Mouse (Mus musculus) spleen, adult 2 months (tissue): ENCODE measurements at regions not wholly inside any gene's neighbourhood (a gene's known extent, or its start where the extent isn't known, plus 50 kb on each side); places are given as distances from the start of the nearest gene placed in this dataset.

Source experiments
- CTCF ChIP-seq: fragments of 200-500 bp; IDR thresholded peaks from 2 replicates; pipeline ENCODE4 v1.5.1; 2011; ENCODE audit warnings: mild to moderate bottlenecking, inconsistent platforms; ENCODE audit not compliant: insufficient read depth, insufficient read length, insufficient replicate concordance; ENCODE audit errors: extremely low read depth
- POLR2A ChIP-seq: fragments of 200-500 bp; IDR thresholded peaks from 2 replicates; pipeline ENCODE4 v1.6.1; 2011; ENCODE audit warnings: low read depth, low read length, inconsistent platforms

GRCm38 (mm10) chr7:90060343-90061175 is 69.5 kb upstream of the Picalm start:
- no peak for TF ChIP-seq CTCF
- no peak for TF ChIP-seq POLR2A
